Mouse (Mus musculus) intestine, postnatal 0 days (tissue): ENCODE data around the gene Gm10065. TPM values are rescaled to one million over a fixed set of nuclear protein-coding genes. Genes with fewer than 3 reads are reported as not detected.

Experiments
- ATAC-seq: fragments of 200-750 bp; cut with Nextera tagmentation; 2 replicates; pipeline ENCODE4 v1.8.0; 2017; ENCODE audit warnings: mild to moderate bottlenecking, moderate TSS enrichment, moderate library complexity
- H3K27ac ChIP-seq: fragments of 300-500 bp; sonication (generic); 2 replicates; pipeline ENCODE4 v1.5.1; 2014; ENCODE audit warnings: mild to moderate bottlenecking, low read depth, low read length, moderate library complexity
- H3K27me3 ChIP-seq: fragments of 300-500 bp; sonication (generic); replicated peaks from 2 replicates; pipeline ENCODE4 v1.6.1; 2014; ENCODE audit warnings: low read length, mixed read lengths; ENCODE audit not compliant: control insufficient read depth, insufficient read depth
- H3K36me3 ChIP-seq: fragments of 300-500 bp; sonication (generic); 2 replicates; pipeline ENCODE4 v1.6.1; 2014; ENCODE audit warnings: mild to moderate bottlenecking, moderate library complexity; ENCODE audit not compliant: control insufficient read depth, insufficient read depth
- H3K4me1 ChIP-seq: fragments of 300-500 bp; sonication (generic); replicated peaks from 2 replicates; pipeline ENCODE4 v1.6.1; 2014; ENCODE audit warnings: antibody characterized with exemption, low read length, mixed read lengths; ENCODE audit not compliant: control insufficient read depth, insufficient read depth
- H3K4me2 ChIP-seq: fragments of 300-500 bp; sonication (generic); replicated peaks from 2 replicates; pipeline ENCODE4 v1.6.1; 2014; ENCODE audit warnings: low read depth, mild to moderate bottlenecking, moderate library complexity
- H3K4me3 ChIP-seq: fragments of 300-500 bp; sonication (generic); 2 replicates; pipeline ENCODE4 v1.5.1; 2014; ENCODE audit warnings: low read depth, low read length
- H3K9ac ChIP-seq: fragments of 300-500 bp; sonication (generic); 2 replicates; pipeline ENCODE4 v1.6.1; 2014; ENCODE audit warnings: mild to moderate bottlenecking, low read depth, low read length
- H3K9me3 ChIP-seq: fragments of 300-500 bp; sonication (generic); 2 replicates; pipeline ENCODE4 v1.6.1; 2016; ENCODE audit warnings: mixed run types; ENCODE audit not compliant: control insufficient read depth
- CTCF ChIP-seq: sonication (generic); IDR thresholded peaks from 2 replicates; pipeline ENCODE4 v1.5.1; 2016; ENCODE audit warnings: low read depth, mild to moderate bottlenecking, control low read depth, antibody characterized with exemption, moderate library complexity
- WGBS: fragments of 180-500 bp; shearing (Covaris S2); extraction: QIAGEN DNeasy Blood & Tissue Kit; methylation state at CpG from one replicate; pipeline ENCODE4 v1.1.7; 2014; 5-methylcytosine and 5-hydroxymethylcytosine counted together
- polyA plus RNA-seq: library from polyadenylated mRNA; unstranded; fragments of >200 nt; fragmentation: Nextera tagmentation; extraction: Ambion mirVana; gene quantifications from 2 replicates; pipeline ENCODE4 v1.2.1, GENCODE M21; 2015

Gene Gm10065
- polyA plus RNA-seq, 1 experiment from 2014 or later: not detected

DNA sequence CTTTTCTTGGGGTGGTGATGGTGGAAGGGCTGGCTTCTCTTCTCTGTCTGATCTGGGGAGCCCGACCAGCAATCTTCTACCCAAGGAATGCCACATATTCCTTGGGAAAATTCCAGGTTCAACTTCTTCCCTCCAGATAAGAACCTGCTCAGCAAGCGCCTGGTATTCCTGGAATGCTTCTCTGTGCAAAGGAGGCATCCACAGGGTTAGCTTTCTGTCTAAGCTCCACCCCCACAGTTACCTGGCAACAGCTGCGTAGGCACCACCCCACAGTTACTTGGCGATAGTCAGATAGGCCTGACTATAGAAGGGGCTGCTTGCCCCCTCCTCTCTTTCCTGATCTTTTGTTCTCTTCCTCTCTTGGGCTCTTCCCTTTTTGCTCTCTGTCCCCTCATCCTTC lies 22.9 kb downstream of the Gm10065 start:
- no peaks in the 10 kb centered on the region for H3K36me3 ChIP-seq
- ATAC-seq: no peak
- H3K27me3 ChIP-seq: no peaks in the 10 kb centered on the region
- no peak for TF ChIP-seq CTCF
- H3K27ac ChIP-seq: no peak overlapping the region
- no peak overlapping the region for H3K4me2 ChIP-seq
- H3K4me3 ChIP-seq: no peak overlapping the region
- no peaks in the 10 kb centered on the region for H3K9me3 ChIP-seq
- no peak overlapping the region for H3K9ac ChIP-seq
- WGBS: 9% methylated on average over 4 of the region's 4 CpGs
- 0 out of 2 replicates have a peak, but pooled peaks cover 6% of the 10 kb centered on the region for H3K4me1 ChIP-seq

- TF ChIP-seq CTCF: no peak
- peak overlapping the region; percentile 67 for H3K4me3 ChIP-seq
- no peaks in the 10 kb centered on the region for H3K36me3 ChIP-seq
- no peaks in the 10 kb centered on the region for H3K27me3 ChIP-seq
- WGBS: 38% methylated on average over 3 of the region's 3 CpGs
- ATAC-seq: no peak; the same call in 1 of the 2 replicates
- no peaks in the 10 kb centered on the region for H3K9me3 ChIP-seq
- H3K27ac ChIP-seq: peak overlapping the region; percentile 79; the same call in 1 of the 2 replicates
- peak overlapping the region; percentile 73 for H3K4me2 ChIP-seq
- H3K9ac ChIP-seq: no peak overlapping the region
- H3K4me1 ChIP-seq: 0 out of 2 replicates have a peak, but pooled peaks cover 6% of the 10 kb centered on the region
Measured at GRCm38 (mm10) chr13:21454133-21454532, 25.1 kb downstream of the Gm10065 start.

GRCm38 (mm10) chr13:21453449-21453848 lies 25.8 kb downstream of the Gm10065 start, which contains the start of gene Zscan26:
Gene Zscan26, minus strand, starts transcription at chr13:21453730.
- H3K4me2 ChIP-seq: peak within 1 kb of the TSS; percentile 73
- ATAC-seq: peak; percentile 87
- 2% methylated on average over 23 of the region's 23 CpGs for WGBS

DNA sequence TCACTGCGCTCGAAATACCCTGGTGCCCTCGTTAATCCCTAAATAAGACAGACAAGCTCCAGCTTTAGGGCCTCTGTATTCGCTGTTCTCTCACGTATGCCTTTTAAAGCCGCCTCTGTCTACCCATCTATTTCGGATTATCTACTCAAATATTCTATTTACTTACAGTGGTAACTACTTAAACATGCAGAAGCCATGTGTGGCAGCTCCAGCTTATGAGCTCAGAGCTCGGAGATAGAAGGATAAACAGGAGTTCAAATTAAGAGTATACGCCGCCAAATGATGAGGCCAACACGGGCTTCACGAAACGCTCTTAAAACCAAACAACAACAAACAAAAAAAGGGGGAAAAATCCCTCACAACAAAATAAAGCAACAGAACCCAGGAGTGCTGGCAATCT lies 26.2 kb downstream of the Gm10065 start:
- no peaks in the 10 kb centered on the region for H3K9me3 ChIP-seq
- ATAC-seq: no peak
- H3K4me3 ChIP-seq: peak overlapping the region; percentile 67
- H3K4me1 ChIP-seq: 0 out of 2 replicates have a peak, but pooled peaks cover 6% of the 10 kb centered on the region
- peak overlapping the region; percentile 64 for H3K9ac ChIP-seq
- H3K36me3 ChIP-seq: peaks cover 3% of the 10 kb centered on the region
- H3K4me2 ChIP-seq: peak overlapping the region; percentile 73
- WGBS: 2% methylated on average over 13 of the region's 13 CpGs
- no peak for TF ChIP-seq CTCF
- H3K27me3 ChIP-seq: no peaks in the 10 kb centered on the region
- peak overlapping the region; percentile 79 for H3K27ac ChIP-seq

More at GRCm38 (mm10) chr13:21453449-21453848, 25.8 kb downstream of the Gm10065 start, which contains the start of gene Zscan26:
- Histone ChIP-seq H3K4me1 (0 out of 2 replicates have a peak, but pooled peaks cover 6% of the 10 kb centered on the region), H3K36me3 (no peaks in the 10 kb centered on the region; the same call in 1 of the 2 replicates), H3K27me3 (no peaks in the 10 kb centered on the region), H3K27ac (peak within 1 kb of the TSS; percentile 79), H3K9ac (peak within 1 kb of the TSS; percentile 64), H3K4me3 (peak within 1 kb of the TSS; percentile 67), H3K9me3 (no peaks in the 10 kb centered on the region)
- TF ChIP-seq CTCF: no peak

GRCm38 (mm10) chr13:21447856-21448614 lies 31.2 kb downstream of the Gm10065 start:
- Histone ChIP-seq H3K27me3 (no peaks in the 10 kb centered on the region), H3K4me1 (0 out of 2 replicates have a peak, but pooled peaks cover 6% of the 10 kb centered on the region), H3K27ac (peak overlapping the region; percentile 46), H3K36me3 (peaks cover 35% of the 10 kb centered on the region), H3K9ac (no peak overlapping the region), H3K4me2 (no peak overlapping the region; the same call in 1 of the 2 replicates), H3K9me3 (no peaks in the 10 kb centered on the region), H3K4me3 (no peak overlapping the region)
- TF ChIP-seq CTCF: no peak
- ATAC-seq: peak; percentile 67
- 43% methylated on average over 16 of the region's 16 CpGs for WGBS

GRCm38 (mm10) chr13:21446796-21447195 lies 32.4 kb downstream of the Gm10065 start:
- no peak overlapping the region for H3K9ac ChIP-seq
- H3K4me2 ChIP-seq: no peak overlapping the region
- TF ChIP-seq CTCF: no peak
- no peaks in the 10 kb centered on the region for H3K4me1 ChIP-seq
- H3K27me3 ChIP-seq: no peaks in the 10 kb centered on the region
- no peak overlapping the region for H3K4me3 ChIP-seq
- 89% methylated on average over 9 of the region's 9 CpGs for WGBS
- peaks cover 35% of the 10 kb centered on the region for H3K36me3 ChIP-seq
- H3K27ac ChIP-seq: no peak overlapping the region; the same call in 1 of the 2 replicates
- H3K9me3 ChIP-seq: no peaks in the 10 kb centered on the region
- no peak for ATAC-seq
